Mouse (Mus musculus): Measurements from ENCODE around the gene Gm47959.
"Not testable (repeated sequence)": the region's sequence is repeated elsewhere in the genome, so short reads cannot be mapped to it uniquely, and the experiment has no call there.

Gm47959 gene

DNA sequence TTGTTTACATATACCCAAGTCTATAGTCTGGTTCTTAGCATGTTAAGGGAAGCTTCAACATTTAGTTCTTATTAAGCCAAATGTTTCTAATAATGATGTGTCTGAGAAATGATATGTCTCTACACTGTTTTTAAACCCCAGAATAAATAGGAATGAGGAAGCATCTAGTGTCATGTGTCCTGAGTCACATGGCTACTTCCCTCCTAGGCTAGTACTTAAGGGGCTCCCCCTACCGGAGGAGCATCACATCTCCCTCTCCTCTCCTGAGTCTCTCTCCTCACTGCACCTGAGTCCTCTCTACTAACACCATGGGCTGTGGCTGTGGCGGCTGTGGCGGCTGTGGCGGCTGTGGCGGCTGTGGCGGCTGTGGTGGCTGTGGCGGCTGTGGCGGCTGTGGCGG, at the start of gene Gm47959:
Gm47959 (plus strand) TSS at position 243 of the 400 bp plus-strand sequence.
- not testable (repeated sequence) for DNase-seq (ENCODE audit: low spot score)

DNA sequence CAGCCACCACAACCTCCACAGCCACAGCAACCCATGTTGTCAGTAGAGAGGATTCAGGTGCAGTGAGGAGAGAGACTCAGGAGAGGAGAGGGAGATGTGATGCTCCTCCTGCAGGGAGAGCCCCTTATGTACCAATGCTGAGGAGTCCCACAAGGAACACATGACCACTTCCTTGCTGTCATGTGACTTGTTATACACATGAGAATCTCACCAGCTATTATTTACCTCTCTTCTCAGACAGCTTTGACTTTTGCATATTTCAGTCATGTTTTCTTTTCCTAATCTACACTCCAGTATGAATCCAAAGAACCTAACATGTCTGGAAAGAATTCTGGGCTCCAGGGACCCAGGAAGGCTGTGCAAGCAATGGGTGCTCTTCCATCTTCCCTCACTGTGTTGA, 44.4 kb upstream of the Gm47959 start, which contains the start of gene Gm7544:
Gm7544 (minus strand) TSS at position 101 of the 400 bp plus-strand sequence.
- DNase-seq (ENCODE audit: low spot score), result not testable (repeated sequence)

DNA sequence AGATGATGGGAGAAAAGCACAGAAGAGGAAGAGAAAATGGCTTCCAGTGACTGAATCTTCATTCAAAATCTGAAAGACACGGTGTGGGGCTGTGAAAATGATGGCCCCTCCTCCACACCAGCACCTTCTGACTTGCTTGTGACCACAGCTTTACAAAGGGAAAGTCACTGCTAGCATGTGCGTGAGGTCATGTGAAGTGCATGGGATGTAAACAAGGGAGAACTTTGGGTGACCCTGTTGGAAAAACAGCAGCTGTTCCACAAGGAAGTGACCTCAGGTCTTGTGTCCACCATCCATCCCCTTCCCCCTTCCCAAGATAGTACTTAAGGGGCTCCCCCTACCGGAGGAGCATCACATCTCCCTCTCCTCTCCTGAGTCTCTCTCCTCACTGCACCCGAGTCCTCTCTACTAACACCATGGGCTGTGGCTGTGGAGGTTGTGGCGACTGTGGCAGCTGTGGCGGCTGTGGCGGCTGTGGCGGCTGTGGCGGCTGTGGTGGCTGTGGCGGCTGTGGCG, 40.4 kb upstream of the Gm47959 start, which contains the start of gene Gm47955:
Gm47955 (plus strand) TSS at position 417 of the 516 bp plus-strand sequence.
- DNase-seq (ENCODE audit: low spot score), result peak; percentile 11

DNA sequence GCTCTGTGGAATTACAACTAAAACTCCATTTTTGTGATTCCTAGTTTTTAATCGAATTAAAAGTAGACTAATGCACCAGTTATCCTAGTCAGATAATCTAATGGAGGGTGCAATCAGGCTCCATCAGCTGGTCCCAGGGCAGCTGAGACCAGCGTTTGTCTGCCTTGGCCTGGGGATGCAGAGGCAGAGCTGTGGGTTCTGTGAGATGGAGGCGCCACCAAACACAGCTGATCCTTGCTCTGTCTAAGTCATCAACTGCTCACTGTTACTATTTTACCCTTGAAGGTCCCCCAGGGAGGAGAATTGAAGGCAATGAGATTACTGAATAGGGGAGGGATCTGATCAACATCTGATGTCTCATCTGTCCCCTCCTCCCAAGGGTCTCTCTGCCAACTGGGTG, 33.9 kb upstream of the Gm47959 start:
- DNase-seq (ENCODE audit: low spot score), result no peak

DNA sequence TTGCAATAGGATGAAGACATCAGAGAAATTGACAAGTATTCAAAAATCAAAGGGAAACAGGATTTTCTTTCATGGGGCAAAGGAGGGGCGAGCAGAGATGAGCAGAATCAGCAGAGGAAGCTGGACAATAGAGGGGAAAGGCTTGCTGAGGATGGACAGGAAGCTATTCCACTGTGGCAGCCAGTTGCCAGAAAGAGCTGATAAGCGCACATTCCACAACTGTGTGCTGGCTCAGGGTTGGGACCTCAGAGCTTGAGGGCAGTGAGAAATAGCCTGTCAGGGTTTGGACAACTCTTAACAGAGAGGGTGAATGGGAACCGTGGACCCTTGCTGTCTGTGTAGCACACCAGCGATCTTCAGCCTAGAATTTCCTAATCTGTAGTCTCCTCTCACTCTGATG, 28.3 kb upstream of the Gm47959 start:
- DNase-seq (ENCODE audit: low spot score), result no peak

DNA sequence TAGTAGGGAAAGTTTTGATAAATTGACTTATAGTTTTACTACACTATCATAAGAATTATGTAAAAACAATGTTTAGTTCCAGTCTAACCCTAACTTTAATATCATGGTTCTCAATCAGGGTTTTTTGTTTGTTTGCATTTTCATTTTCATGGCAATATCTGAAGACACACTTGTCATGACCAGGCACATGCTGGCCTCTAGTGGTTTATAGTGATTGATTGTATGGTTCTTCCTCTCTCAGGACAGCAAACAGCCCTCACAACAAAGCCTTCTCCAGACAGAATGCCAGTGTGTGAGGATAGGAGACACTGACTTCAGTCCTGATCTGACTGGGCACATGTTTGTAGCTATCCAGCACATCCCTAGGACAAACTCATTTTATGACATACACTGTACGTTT, 27.1 kb upstream of the Gm47959 start:
- no peak for DNase-seq (ENCODE audit: low spot score)

DNA sequence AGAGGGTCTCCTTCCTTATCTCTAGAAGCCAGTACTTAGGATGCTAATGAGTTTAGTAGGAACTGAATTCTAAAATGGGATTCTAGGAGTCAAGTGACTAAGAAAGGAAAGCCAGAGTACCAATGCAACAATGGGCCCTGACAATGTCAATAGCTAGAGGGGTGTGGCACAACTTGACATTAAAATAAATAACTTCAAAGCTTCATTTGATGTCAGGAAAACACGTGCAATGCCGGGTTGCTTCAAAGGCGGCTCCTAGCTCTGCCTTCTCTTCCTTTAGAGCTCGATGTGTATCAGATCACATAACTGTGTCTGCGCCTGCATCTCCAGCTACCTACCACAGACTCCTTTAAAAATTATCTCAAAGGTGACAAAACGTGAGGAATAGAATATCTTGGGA, 26.4 kb upstream of the Gm47959 start:
- no peak for DNase-seq (ENCODE audit: low spot score)

DNA sequence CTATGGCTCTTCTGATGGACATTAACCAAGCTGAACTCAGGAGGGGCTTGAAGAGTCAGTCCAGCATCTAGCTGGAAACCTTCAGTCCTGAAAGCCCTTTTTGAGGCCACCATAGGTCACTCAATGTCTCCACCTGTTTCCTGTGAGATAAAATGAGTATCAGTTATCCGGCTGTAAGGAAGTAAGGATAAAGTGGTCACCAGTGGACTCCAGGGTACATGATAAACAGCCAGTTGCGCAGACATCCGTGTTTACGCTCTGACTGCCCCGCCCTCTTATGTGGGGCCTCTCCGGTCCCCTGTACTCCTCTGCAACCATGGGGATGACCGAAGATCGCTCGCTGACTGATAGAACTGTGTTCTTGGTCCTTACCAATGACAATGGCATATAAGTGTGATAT, 26.0 kb upstream of the Gm47959 start:
- no peak for DNase-seq (ENCODE audit: low spot score)

DNA sequence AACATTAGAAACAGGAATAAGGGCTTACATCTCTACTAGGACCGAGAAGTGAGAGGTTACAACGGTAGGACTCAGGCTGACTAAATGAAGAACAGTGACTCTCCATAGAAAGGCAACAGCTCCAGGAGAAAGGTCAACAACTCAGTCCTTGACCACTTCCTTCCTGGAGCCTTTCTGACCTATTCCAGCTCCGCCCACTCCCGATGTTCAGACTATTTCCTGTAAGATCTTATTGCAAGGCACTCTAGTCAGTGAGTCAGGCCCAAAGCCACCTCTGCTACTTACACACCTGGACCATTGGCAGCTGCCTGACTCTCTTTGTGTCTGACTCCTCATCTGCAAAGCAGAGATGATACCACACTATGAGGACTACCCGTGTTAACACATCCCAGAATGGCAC, 24.6 kb upstream of the Gm47959 start:
- no peak for DNase-seq (ENCODE audit: low spot score)

DNA sequence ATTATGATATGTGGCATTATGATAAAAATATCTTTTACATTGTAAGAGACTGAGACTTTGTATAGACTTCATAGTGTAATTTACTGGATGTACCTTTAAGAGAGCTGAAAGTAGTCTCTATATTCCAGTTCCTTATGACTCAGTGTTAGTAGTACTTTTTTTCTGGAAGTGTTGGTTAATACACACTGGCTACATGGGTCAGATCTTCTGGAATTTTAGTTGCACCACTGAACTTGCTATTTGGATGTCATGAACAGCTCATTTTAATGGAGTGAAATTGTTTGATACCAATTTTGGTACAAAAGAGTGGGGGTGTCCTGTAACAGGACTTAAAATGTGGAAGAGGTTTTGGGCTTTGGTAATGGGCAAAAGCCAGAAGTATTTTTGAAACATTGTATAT, 22.5 kb upstream of the Gm47959 start:
- DNase-seq (ENCODE audit: low spot score), result no peak

DNA sequence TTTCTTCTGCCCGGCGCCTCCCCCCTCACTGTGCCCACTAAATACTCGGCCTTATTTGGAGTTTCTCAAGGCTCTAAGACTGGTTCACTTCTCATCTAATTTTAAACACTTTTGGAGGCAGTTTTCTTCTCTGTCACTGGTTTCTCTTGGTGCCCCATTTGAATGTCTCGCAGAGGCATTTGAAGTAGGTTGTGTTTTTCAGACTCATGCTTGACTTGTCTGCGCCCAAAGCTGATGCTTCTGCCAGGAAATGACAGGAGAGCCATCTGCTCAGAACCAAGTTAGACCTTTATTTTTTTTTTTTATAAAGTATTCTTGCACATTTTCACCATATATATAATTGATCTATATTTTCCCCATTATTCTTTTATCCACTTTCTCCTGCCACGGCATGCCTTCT, 13.6 kb upstream of the Gm47959 start:
- no peak for DNase-seq (ENCODE audit: low spot score)

DNA sequence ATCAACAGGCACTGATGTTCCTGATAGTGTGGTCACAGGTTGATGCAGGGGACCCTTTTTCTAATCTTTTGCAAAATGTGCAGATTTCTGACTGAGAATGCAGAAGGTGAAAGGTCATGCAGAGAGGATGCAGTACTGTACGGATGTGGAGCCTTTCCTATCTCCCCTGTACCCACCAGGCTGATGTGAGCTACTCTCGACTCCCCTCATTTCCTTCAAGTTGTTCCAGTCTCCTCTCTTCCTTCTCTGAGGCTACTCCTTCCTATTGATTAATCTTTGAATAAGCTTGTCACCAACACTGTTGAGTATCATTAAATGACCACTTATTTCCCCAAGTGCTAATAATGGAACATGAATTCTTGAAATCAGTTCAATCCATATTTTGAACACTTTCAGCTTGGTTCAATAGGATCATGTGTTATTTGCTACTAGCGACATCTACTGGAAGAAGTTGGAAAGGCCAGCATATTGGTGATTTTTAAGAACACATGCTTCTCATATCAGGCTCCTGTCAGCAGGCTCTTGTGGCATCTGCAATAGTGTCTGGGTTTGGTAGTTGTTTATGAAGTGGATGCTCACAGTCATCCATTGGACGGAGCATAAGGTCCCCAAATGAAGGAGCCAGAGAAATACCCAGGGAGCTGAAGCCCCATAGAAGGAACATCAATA, 12.7 kb upstream of the Gm47959 start:
- no peak for DNase-seq (ENCODE audit: low spot score)

DNA sequence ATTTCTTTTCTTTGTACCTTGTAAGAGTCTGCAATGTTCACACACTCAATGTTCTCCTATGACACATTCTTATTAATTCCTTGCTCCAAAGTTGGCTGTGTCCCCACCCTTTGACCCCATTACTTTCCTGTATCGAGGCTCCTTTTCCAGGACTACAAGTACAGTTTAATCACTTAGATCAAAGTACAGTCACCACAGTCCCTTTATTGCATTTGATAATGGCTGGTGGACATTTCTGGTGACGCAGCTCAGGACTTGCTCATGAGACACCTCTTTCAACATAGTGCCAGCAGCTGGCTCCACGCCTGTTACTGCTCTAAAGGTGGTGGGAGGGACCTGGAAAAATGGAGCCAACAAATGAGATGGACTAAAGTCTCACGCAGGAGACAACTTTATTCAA, 9.3 kb upstream of the Gm47959 start:
- no peak for DNase-seq (ENCODE audit: low spot score)

DNA sequence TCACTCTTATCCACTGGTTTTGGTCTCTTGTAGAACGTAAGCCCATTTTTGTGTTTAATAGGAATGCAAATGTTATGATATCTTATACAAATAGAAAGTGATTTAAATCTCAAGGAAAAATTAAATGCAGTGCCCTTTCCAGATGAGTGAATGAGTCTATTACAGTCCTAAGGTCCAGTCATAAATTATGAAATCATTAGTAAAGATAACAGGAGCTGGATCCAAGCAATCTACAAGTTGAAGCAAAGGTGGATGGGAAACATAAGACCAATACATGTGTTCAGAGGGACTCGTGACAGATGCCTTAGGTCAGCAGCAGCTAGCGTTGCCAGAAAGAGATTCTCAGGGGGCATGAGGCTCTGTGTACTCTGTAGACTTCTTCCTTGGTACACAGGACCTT, 8.8 kb upstream of the Gm47959 start:
- DNase-seq (ENCODE audit: low spot score), result no peak

DNA sequence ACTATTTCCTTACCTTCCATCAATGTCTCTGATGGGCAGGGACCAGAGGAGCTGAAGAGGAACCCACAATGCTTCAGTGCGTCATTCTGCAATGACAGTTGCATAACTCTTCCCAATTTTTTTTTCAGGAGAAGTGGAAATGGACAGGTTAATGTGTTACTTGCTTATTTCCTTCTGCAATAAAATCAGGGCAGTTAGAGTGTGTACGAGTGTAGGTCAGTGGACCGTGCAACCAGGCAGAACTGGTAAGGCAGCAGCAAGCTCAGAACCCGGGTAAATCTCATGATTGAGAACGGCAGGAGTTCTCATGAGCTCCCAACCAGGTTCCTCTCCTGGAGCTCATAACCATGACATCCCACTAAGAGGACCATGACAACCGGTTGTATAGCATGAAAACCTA, 8.3 kb upstream of the Gm47959 start:
- no peak for DNase-seq (ENCODE audit: low spot score)

DNA sequence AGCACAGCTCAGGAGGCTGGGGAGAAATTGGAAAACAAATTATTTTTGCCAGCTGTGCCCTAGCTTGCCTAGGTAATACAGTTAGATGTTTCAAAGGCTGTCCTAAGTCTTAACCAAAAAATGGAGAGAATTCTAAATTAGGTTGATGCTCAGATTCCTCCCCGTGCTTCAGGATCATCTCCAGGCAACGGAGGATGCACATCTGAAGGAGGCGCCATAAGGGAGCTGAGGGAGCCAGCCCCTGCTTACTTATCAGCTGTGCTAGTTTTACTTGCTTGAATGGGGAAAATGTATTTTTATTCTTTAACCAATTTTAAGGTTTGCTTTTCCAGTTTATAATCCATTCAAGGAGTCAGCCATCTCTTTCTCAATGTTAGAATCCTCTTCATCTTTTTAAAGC, 6.4 kb upstream of the Gm47959 start:
- DNase-seq (ENCODE audit: low spot score), result no peak

DNA sequence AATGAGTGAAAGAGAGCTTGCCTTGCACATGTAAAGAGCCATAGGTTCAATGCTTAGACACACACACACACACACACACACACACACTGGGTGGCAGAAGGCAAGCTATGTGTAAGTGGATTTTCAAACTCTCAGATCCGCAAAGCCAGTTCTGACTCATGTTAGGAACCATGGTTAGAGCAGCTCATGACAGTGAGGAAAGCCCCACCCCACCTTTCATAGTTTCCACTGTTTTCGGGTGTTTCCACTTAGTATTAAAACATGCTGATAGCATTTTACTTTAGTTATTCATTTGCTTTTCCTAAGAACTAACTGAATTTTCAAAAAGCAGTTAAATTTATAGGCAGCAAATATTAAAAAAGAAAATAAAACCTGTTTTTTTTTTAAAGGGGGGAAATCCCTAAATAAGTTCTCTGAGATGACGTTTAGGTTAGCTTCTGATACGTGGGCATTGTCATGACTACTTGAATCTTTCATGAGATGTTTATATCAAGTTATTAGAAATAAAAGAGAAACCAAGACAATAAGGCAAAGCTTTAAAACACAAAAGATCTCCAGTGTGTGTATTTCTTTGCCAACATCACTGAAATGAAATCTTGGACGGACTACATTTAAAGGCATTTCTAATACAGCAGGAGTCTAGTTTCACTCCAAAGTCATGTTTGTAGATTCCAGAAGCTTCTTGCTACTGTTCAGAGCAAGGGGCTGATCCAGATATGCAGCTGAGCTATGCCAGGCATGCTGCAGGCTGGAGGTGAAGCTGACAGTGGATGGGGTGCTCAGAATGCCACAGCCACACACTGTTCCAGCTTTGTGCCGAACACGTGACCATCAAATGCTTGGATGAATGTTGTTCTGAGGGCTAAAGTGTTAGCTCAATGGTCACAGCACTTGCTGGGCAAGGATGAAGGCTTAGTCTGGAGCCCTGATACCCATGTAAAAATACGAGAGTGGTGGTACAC, 6.2 kb downstream of the Gm47959 start:
- no peak for DNase-seq (ENCODE audit: low spot score)

DNA sequence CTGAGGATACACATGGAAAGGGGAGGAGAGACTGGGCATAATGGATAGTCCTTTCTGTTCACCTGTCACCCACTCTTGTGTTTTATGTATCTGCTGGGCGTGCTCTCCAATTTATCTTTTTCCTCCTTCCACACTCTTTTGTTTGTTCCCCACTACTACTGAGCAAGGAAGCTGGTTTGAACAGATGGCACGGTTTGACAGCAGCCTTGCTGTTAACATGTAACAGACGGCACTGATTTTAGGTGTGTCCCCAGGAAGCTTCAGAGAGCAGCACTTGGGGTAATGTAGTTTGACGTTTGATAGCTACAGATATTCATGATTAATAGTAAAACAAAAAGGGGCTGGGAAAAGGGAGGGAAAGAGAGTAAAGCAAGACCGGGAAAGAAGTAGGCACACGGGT, 7.1 kb downstream of the Gm47959 start:
- no peak for DNase-seq (ENCODE audit: low spot score)

DNA sequence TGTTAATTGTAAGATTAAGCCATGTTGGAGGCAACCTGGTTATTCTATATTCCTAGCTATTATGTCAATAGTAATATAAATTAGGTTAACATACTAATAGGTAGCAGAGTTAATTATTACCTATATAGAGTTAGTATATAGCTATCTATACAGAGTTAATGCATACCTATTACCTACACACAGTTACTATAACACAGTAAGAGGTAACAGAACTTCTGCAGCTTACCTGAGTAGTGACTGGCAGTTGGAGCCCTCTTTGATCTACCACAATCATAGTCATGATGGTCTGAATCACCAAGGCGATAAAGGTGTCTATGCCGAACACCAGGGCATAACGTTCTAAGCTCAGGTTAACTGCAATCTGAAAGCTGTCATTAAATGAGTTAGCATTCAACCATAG, 14.1 kb downstream of the Gm47959 start:
- DNase-seq (ENCODE audit: low spot score), result no peak

DNA sequence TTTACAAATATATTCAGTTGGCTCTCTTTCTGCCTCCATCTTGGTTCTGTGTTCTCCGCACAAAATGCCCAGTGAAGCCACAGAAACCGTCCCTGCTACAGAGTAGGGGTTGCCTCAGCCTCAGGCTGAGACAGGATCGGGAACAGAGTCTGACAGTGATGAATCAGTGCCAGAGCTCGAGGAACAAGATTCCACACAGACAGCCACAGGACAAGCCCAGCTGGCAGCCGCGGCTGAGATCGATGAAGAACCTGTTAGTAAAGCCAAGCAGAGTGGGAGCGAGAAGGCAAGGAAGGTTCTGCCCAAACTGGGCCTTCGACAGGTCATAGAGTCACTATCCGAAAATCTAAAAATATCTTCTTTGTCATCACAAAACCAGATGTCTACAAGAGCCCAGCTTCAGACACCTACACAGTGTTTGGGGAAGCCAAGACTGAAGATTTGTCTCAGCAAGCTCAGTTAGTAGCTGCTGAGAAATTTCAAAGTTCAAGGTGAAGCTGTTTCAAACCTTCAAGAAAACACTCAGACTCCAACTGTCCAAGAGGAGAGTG, 15.1 kb downstream of the Gm47959 start:
- DNase-seq (ENCODE audit: low spot score), result no peak

DNA sequence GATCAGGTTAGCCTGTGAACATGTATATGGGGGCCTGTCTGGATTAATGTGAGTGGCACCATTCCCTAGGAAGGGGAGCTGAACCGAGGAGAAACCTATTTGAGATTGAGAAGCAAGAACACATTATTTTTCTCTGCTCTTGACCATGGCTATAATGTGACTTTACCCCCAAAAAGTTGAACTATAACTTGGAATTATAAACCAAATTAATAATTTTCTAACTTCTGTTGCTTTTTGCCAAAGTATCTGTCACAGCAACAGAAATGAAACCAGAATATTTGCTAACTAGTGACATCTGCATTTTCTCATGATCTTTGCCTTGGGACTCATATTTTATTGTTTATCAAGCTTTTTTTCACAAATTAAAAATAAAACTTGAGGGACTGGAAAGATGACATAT, 16.2 kb downstream of the Gm47959 start:
- DNase-seq (ENCODE audit: low spot score), result no peak

DNA sequence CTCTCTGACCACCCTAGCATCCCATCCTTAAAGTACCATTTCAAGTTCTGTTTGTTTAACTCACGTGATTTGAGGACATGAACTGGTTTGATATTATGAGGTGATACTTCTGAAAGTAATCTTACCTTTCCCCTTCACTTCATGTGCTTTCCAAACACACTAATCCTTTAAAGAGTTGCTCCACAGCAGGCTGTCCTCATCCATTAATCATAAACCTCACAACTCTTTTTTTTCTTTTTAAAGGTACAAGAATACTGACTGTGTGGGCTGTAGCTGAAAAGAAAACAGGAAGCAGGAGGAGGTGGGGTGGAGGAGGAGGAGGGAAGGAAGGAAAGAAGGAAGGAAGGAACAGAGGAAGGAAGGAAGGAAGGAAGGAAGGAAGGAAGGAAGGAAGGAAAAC, 31.6 kb downstream of the Gm47959 start:
- DNase-seq (ENCODE audit: low spot score), result no peak

DNA sequence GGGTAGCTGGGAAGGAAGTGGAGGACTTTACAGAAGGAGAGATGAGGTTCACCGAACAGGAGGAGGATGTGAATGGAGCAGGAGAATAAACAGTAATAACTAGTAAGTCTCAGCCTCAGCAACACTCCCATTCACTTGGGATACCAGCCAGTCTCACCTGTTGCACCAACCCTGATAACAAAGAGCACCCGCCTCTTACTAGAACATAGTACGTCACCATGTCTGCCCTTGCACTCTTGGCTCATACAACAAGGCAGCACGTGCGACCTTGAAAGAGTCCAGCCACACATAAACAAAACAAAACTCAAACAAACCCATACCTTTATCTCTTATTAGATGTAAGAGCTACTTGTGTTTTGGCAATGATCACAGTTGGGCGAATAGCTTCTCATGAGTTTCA, 32.2 kb downstream of the Gm47959 start:
- no peak for DNase-seq (ENCODE audit: low spot score)

Measured in testis, postnatal 14 days (tissue).